Mouse (Mus musculus) thymus, postnatal 4 days (tissue): ENCODE measurements around the gene Crkl.
"Not testable (repeated sequence)": the region's sequence is repeated elsewhere in the genome, so short reads cannot be mapped to it uniquely, and the experiment has no call there.

ENCODE experiments used
- DNase-seq: peaks from one replicate; pipeline ENCODE4 v3.0.0; 2021

Gene Crkl

DNA sequence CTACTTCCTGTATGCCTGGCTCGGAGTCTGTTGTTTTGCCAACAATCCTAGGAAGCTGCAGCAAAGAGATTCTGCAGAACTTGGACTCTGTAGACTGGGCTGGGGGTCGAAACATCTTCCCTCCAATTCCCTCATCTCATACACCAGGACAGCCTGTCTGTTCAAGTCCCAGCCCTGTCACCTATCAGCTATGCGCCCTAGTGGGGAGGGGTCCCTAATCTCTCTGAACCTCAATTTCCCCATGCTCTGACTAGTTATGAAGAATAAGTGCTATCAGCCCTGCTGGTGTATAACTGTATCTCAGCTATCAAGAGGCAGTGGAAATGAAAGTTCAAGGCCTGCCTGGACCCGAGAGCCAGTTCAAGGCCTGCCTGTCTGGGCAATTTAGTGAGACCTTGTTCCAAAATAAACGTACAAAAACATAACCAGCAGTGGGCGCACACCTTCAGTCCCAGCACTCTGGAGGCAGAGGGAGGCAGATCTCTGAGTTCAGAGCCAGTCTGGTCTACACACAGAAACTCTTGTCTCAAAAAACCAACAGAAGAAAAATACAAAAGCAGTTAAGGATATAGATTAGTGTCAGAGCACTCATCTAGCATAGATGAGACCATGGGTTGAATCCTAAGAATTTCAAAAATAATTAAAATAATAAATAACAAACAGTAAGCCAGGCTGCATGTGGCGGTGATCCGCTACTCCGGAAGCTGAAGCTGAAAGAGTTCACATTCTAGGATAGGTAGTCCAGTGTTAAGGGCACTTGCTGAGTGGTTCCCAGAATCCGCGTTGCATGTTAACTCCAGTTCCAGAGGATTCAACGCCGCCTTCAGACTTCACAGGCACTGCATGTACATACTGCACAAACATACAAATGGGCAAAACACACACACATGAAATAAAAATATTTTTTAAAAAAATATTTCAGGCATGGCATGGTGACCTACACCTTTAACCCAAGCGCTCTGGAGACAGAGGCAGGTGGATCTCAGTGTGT lies 37.0 kb downstream of the Crkl start:
- peak; percentile 71 for DNase-seq

DNA sequence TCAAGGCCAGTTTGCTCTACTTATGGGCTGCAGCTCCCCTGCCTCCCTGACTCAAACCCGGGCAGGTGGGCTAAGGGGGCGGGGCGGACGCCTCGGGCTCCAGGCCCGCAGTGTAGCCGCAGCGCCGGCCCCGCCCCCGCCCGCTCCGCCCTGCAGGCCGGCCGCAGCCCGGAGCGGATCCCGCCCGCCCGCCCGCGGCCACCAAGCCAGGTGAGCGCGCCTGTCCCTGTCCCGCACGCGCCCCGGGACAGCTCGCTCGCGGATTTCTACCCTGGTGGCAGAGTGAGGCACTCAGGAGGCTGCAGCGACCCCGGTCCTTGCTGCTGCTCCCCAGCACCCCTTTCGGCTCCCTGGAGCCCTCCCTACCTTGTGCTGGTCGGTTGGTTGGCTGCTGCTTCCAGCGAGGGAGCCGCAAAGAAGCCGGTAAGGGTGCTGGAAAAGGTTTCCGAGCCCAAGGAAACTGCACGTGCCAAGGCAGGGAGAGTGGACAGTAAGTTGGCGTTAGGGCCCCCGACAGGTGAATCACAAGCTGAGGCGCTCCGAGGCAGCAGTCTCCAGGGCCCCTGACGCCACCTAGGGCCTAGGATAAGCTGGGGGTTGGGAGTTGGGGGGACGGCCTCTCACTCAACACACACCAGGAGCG lies 37.8 kb downstream of the Crkl start, which contains the start of gene Aifm3:
Gene Aifm3, plus strand, starts transcription at position 143 of the 643 bp plus-strand sequence.
- peak; percentile 70 for DNase-seq

DNA sequence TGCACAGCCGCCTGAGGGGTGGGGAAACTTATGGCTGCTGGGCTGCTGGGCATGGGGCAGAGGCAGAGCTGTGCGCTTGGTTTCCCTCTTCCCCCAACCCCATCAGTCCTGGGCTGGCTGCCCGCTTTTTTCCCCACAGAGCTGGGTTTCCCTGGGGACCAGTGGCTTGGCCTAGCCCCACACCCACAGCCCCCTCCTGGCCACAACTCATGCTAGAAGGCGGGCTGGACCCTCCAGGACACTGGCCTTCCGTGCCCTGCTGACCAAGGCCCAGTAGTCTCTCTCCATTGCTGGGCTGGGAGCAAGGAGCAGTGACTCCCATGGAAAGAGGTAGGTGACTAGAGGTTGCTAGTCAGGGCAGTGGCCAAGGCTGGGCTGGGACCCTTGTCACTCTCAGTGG lies 39.4 kb downstream of the Crkl start:
- no peak for DNase-seq

DNA sequence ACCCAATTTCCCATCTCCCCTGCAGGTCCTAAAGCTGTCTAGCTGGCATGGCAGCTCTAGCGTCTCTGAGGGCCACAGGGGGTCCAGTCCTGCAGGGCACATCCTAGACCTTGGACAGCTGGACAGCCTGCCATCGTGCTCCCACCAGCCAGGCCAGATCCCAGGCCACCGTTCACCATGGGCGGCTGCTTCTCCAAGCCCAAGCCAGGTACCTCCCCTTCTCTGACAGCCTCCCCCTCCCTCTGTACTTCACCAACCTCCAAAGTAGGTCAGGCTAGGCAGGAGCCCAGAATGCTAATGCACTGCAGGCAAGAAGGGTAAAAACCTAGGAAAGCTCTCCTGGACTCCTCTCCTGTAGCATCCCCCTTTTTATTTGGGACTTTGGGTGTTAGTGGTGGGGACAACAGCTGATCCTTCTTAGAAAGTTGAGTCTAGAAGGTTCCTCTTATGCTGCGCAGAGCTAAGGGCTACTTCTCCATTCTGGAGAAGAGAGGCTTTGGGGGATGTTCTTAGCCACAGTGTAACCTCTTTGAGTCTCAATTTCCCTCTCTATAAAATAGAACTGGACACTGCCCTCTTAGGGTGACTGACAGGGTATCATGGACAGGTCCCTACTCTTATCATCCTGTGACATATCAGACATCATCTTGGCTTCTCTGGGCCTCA lies 40.2 kb downstream of the Crkl start:
- no peak for DNase-seq

DNA sequence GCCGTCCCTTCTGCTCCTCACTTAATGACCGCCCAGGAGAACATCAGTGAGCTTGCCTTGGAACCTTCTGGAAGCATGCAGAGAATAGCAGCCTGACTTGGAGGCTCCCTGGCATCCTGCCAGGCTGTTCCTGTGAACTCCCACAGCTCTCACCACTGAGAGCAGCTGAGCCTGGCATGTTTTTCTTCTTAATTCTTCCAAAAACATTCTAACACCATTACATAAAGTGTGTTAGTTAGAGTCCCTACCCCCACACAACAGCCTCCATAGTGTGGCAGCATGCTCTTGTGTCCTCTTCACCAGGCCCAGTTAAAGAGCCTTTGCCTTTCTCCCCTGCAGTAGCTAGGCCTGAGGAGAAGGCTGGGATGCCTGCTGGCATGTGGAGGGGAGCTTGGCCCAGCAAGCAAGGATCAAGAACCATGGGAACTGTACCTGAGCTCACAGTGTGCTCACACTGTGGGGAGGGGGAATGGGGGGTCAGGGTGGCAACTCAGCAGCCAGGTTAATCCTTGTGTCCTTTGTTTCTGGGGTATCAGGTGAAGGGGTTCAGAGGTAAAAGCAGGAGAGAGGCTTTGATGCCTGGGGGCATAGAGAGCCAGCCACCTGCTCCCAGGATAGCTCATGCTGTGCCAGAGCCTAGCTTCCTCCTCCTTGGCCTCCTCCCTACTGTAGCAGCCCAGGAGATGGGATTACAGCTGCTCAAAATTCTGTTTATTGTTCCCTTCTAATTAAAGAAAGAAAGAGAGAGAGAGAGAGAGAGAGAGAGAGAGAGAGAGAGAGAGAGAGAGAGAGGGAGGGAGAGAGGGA lies 44.9 kb downstream of the Crkl start:
- DNase-seq: no peak

DNA sequence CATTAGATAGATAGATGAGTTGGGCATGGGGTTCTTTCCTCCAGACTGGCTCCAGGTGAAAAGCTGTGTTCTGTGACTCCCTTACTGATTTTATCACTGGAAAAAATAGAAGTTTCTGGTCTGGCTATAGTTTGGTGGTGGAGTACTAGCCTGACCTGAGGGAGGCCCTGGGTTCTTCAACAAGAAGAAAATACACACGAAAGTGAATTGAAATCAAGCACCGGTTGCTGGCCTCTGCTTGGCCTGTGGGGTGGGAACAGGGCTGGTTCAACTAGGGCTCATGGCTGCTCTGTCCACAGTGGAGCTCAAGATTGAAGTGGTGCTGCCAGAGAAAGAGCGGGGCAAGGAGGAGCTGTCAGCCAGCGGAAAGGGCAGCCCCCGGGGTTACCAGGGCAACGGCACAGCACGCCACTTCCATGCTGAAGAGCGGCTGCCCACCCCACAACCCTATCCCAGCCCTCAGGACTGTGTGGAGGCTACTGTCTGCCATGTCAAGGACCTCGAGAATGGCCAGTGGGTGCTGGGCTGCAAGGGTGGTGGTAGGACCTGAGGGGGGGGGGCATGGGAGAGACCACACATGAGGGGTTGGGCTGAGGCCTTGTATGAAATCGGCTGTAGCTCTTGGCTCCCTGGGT lies 47.6 kb downstream of the Crkl start:
- no peak for DNase-seq

DNA sequence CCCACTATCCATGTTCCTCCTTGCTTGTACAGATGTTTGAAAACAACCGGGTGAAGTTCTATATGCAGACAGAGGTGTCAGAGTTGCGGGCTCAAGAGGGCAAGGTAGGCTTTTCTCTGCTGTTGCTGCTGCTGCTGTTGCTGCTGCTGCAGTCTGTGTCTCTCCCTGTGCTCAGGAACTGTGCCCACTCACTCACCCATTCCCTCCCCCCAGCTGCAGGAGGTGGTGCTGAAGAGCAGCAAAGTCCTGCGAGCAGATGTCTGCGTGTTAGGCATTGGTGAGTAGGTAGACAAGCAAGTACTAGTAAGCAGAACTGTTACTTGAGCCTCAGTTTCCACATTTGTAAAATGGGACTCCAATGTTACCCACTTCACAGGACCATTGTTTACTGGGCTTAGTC lies 50.9 kb downstream of the Crkl start:
- no peak for DNase-seq

DNA sequence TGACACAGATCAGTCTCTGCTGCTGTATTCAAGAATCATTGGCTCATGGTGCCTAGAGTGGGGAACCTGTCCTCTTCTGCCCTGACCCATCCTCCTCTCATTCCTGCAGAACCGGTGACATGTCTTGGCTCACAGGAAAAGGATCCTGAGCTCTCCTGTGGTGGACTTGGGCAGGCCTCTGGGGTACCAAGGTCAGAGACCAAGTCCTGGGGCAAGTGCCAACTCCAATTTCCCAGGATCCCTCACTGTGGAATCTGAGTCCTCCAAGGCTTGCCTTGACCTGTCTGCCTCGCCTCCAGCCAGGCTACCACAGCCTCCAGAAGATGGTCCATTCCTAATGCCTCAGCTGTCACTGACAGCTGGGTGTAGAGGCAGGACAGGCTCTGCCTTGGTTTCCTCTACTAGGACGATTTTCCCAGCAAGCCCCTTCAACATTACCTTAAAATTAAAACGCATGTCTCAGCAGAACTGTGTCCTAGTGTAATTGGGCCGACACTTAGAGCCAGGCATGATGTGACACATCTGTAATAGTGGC lies 55.3 kb downstream of the Crkl start:
- DNase-seq: no peak

DNA sequence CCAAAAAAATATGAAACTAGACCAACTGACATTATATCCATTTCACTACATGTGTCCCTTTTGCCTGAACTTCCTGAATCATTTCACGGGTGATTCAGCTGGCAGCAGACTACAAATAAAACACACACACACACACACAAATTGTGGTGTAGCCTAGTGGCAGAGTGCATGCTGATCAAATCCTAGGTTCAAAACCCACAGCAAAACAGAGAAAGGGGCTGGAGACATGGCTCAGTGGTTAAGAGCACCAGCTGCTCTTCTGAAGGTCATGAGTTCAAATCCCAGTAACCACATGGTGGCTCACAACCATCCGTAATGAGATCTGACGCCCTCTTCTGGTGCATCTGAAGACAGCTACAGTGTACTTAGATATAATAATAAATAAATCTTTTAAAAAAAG lies 56.2 kb downstream of the Crkl start:
- not testable (repeated sequence) for DNase-seq

DNA sequence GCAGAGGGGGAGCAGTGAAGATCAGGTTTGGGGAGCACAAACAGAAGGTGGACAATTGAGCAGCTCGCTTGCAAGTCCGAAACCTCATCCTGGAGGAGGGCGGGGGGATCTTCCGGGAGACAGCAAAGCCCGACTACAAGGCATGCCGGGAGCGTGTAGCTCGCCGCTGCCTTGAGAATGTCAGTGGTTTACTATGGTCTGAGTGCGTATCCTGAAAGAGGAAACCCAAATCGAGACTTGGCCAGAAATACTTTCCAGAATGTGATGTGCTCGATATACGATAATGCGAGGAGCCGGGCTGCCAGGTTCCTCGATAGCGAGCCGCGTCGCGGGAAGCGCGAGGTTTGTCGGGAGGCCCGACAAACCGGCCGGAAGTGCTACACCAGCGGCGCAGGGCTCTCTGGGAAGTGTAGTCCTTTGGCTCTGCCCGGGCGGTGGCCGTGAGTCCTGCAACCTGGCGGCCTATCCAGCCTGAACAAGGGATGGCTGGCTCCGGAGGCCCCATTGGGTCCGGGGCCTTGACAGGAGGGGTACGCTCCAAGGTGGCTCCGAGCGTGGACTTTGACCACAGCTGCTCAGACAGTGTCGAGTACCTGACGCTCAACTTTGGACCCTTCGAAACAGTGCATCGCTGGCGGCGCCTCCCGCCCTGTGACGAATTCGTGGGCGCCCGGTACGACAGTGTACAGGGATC lies 56.9 kb downstream of the Crkl start, which contains the start of gene Lztr1:
Gene Lztr1, plus strand, starts transcription at position 143 of the 694 bp plus-strand sequence.
- peak; percentile 90 for DNase-seq

DNA sequence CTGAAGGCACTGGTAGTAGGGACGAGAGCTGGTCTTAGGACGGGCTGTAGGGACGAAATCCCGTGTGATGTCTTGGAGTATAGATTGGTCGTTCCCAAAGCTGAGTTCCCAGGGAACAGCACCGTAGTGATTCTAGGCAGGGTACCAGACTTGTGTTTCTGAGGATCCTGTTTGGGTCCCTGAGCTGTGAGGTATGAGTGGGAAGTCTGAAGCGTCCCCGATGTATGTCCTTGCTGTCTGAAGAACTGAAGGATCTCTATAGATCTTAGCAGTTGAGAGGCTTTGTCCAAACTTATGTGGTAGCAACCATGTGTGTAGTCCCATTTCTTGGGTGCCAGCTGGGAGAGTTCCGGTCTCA lies 57.4 kb downstream of the Crkl start:
- DNase-seq: peak; percentile 24

DNA sequence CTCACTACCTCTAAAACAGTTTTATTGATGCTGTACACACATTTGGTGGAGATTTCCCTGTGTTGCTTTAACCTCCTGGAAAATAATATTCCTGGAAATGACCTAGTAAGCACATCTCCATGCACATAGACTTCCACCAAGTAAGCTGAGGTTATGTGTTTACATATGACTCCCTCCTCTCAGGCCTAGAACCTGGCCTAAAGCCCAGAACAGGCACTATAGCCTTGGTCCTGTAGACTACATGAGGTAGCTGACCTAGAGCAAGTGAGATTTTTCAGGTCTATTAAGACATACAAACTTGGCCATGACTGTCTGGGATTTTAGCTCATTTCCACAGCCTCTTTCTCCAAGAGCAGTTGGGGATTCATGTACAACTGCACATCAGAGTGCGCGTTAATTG lies 58.4 kb downstream of the Crkl start:
- DNase-seq: no peak

DNA sequence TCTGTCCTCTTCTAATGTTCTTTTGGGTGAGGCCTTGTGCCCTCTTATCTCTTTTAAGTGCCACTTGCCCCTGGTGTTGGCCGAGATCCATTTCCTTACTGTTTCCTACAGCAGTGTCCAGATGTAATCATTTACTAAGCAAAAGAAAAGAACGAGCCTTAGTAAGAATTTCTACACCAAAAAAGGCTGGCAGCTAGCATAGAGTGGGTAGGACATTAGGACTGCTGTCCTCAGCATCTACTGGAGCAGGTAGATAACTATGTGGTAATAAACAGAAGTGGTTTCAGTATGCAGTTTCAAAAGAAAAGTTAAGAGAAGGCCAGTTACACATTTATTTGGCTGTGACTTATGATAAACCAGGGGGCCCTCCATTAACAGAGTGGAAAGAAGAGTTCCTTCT lies 58.9 kb downstream of the Crkl start:
- DNase-seq: no peak

DNA sequence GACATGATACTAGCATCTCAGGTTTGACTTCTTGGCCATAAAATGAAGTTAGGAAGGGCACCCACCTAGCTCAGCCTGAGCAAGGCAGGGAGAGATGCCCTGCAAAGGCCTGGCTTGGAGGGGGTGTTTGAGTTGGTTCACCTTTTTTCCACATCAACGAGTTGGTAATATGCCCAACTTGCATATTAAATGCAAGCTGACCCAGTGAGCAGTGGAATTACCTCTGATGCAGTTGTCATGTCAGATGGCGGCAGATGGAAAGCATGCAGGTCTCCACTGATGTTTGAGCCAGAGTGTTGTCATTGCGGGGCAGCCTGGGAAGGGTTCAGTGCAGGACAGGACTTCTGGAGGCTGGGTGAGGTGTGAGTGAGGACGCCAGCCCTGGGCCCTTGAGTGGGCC lies 59.6 kb downstream of the Crkl start:
- DNase-seq: no peak

DNA sequence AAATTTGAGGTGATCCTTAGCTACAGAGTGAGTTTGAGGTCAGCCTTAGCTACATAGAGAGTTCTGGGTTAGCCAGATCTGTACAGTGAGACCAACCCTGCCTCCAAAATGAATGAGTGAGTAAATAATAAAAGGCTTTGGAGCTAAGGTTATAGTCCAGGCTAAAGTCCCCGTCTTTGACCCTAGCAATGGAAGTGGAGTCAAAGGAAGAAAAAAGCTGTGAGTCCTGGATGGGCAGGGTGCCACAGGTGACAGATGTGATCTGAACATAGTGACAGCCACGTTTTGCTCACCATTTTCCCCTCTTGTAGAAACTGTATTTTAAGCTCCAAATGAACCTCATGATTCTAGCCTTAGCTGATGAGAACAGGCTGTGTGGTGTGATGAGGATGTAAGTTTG lies 67.1 kb downstream of the Crkl start:
- no peak for DNase-seq

DNA sequence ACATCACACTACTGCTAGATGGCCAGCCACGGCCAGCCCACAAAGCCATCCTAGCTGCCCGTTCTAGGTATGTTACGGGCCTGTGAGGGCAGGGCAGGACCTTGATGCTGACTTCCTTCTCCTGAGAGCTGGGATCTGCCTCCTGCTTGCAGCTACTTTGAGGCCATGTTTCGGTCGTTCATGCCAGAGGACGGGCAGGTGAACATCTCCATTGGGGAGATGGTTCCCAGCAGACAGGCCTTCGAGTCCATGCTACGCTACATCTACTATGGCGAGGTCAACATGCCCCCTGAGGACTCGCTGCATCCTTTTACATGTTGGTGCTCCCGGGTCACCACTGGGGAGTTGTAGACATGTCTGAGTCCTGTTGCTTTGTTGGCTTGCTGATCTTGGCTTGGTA lies 72.4 kb downstream of the Crkl start:
- no peak for DNase-seq

DNA sequence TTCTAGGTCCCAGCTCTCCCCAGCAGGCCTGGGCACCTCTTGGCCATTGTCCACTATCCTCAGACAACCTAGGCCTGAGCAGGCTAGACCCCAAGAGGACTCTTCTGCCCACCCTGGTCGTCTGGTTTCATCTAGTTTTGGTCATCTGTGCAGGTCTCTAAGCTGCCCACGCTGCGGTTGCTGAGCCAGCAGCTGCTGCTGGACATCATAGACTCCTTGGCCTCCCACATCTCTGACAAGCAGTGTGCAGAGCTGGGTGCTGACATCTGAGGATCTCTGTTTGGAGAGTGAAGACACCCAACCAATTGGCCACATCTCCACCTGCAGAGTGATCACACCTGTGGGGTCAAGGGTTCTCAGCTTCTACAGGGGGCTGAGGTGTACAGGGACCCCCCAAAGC lies 73.7 kb downstream of the Crkl start:
- DNase-seq: no peak

DNA sequence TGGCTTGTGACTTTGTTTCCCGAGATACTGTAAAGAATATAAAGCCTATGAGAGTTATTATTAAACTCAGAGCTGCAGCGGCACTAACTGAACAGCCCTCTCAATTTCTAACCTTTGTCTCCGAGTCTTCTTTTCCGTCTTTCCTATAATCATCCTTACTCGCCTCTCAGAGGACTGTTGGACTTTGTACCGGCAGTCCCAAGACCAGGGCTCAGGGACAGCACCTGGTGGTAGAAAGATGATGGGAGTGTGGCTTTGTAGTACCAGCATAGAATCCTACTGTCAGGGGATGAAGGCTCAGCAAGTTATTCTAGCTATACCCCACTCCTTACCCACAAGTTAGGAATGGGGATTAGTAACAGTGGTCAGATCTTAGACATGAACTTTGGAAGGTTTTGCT lies 74.4 kb downstream of the Crkl start:
- DNase-seq: no peak

DNA sequence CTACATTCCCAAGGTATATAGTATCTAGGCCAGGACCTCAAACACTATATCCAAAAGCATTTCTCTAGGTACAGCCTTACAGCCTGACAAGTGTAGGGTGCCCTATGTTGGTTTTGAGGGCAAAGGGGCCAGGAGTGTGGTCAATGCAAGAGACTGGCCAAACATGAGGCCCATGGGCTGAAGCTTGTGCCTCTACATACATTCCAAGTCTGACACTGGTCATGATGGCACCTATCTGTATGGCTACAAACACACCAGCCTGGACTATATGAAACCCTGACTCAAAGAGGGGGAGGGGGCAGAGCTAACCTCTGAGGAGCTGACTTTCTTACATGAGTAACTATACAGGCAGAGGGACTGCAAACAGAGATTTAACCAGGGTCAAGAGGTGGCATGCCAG lies 75.8 kb downstream of the Crkl start:
- no peak for DNase-seq

DNA sequence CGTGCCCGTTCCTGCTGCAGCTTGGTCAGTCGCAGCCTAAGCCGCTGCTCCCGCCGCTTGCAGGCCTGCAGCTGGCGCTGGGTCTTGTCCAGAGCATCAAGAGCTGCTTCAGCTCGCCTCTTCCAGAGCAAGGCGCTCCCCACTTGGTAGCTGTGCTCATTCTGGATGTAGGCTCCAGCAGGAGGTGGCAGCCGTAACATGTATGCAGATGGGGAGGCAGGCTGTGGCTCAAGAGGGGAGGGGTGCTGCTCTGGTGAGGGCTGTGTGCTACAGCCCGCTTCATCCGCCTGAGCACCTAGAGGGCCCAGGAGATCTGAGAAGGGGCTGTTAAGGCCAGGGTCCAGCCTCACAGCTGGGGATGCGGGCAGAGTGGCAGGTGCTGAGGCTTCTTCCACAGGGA lies 76.5 kb downstream of the Crkl start:
- DNase-seq: no peak

DNA sequence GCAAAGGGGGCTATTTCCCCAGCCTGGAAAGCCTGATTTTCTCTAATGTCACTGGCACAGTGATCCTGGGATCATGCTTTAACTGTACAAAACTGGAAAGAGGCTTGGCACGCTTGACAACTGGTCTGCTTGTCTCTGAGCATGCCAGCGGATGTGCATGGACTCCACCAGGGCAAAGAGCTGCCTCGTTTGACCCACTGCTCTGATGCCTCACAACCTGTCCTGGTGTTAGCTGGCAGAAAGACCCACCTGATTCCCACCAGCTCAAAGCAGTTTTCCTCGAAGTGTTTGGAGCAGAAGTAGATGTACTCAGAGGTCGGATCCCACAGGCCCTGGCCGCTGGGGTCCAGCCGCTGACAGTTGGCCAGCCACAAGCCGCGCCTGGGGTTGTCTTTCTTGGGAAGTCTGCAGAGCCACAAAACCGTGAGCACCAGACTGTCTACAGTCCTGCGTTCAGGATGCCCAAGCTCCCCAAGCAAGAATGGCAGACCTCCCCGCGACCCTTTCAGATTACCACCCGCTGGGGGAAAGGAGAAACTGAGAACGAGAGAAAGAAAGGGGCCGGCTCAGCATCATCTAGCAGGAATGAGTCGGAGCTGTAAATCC lies 78.3 kb downstream of the Crkl start:
- DNase-seq: no peak
